Mouse (Mus musculus) embryonic facial prominence, embryonic 12.5 days (tissue): ENCODE results near the gene Ece2. TPM values are rescaled to one million over a fixed set of nuclear protein-coding genes. Genes with fewer than 3 reads are reported as not detected.

Experiments used
- ATAC-seq: fragments of 200-750 bp; cut with Nextera tagmentation; 2 replicates; pipeline ENCODE4 v1.8.0; 2017; ENCODE audit not compliant: insufficient number of reproducible peaks, insufficient read depth, low FRiP score, low TSS enrichment
- H3K27ac ChIP-seq: fragments of 300-500 bp; sonication (generic); 2 replicates; pipeline ENCODE4 v1.5.1; 2016; ENCODE audit warnings: mild to moderate bottlenecking
- H3K27me3 ChIP-seq: fragments of 300-500 bp; sonication (generic); 2 replicates; pipeline ENCODE4 v1.6.1; 2016; ENCODE audit warnings: mild to moderate bottlenecking, moderate library complexity
- H3K36me3 ChIP-seq: fragments of 300-500 bp; sonication (generic); 2 replicates; pipeline ENCODE4 v1.6.1; 2016; ENCODE audit warnings: mild to moderate bottlenecking
- H3K4me1 ChIP-seq: fragments of 300-500 bp; sonication (generic); 2 replicates; pipeline ENCODE4 v1.6.1; 2016
- H3K4me2 ChIP-seq: fragments of 300-500 bp; sonication (generic); replicated peaks from 2 replicates; pipeline ENCODE4 v1.6.1; 2016; ENCODE audit warnings: mild to moderate bottlenecking, moderate library complexity
- H3K4me3 ChIP-seq: fragments of 300-500 bp; sonication (generic); 2 replicates; pipeline ENCODE4 v1.5.1; 2016; ENCODE audit warnings: mild to moderate bottlenecking
- H3K9ac ChIP-seq: fragments of 300-500 bp; sonication (generic); 2 replicates; pipeline ENCODE4 v1.6.1; 2016; ENCODE audit warnings: mild to moderate bottlenecking, moderate library complexity
- H3K9me3 ChIP-seq: fragments of 300-500 bp; sonication (generic); 2 replicates; pipeline ENCODE4 v1.6.1; 2016; ENCODE audit warnings: mild to moderate bottlenecking, moderate library complexity
- WGBS: fragments of 180-500 bp; shearing (Covaris S2); methylation state at CpG from one replicate; pipeline ENCODE4 v1.1.7; 2016; 5-methylcytosine and 5-hydroxymethylcytosine counted together
- polyA plus RNA-seq: library from polyadenylated mRNA; unstranded; fragments of >200 nt; fragmentation: Nextera tagmentation; extraction: Ambion mirVana; gene quantifications from 2 replicates; pipeline ENCODE4 v1.2.1, GENCODE M21; 2016

Ece2 gene
- polyA plus RNA-seq, 1 experiment from 2014 or later = 7.5 TPM

- Histone ChIP-seq H3K27me3 (no peaks in the 10 kb centered on the region), H3K4me2 (peak overlapping the region; percentile 99), H3K27ac (peak overlapping the region; percentile 97), H3K4me1 (peaks cover 14% of the 10 kb centered on the region), H3K36me3 (peaks cover 32% of the 10 kb centered on the region), H3K9ac (peak overlapping the region; percentile 99), H3K4me3 (peak overlapping the region; percentile 99), H3K9me3 (no peaks in the 10 kb centered on the region)
- under 1% methylated on average over 51 of the region's 78 CpGs for WGBS
- 0 out of 2 replicates have a peak, but pooled peaks have one; percentile 4 for ATAC-seq
Measured at GRCm38 (mm10) chr16:20672965-20673705, 43.5 kb downstream of the Ece2 start.

- Histone ChIP-seq H3K36me3 (peaks cover 39% of the 10 kb centered on the region), H3K27me3 (no peaks in the 10 kb centered on the region), H3K27ac (peak overlapping the region; percentile 97), H3K4me2 (peak overlapping the region; percentile 99), H3K4me1 (peaks cover 14% of the 10 kb centered on the region), H3K4me3 (peak overlapping the region; percentile 99), H3K9me3 (no peaks in the 10 kb centered on the region), H3K9ac (peak overlapping the region; percentile 99)
- ATAC-seq = no peak
- WGBS = 4% methylated on average over 14 of the region's 14 CpGs
Measured at GRCm38 (mm10) chr16:20673706-20674303, 44.2 kb downstream of the Ece2 start.

GRCm38 (mm10) chr16:20675213-20675612 lies 45.6 kb downstream of the Ece2 start:
- peaks cover 53% of the 10 kb centered on the region for H3K36me3 ChIP-seq
- H3K9me3 ChIP-seq = no peaks in the 10 kb centered on the region
- peaks cover 14% of the 10 kb centered on the region for H3K4me1 ChIP-seq
- no peaks in the 10 kb centered on the region for H3K27me3 ChIP-seq
- H3K9ac ChIP-seq = no peak overlapping the region
- H3K4me2 ChIP-seq = no peak overlapping the region
- H3K4me3 ChIP-seq = no peak overlapping the region
- H3K27ac ChIP-seq = no peak overlapping the region
- ATAC-seq = no peak
- WGBS = 93% methylated on average over 6 of the region's 6 CpGs

- 75% methylated on average over 4 of the region's 4 CpGs for WGBS
- ATAC-seq = no peak
- Histone ChIP-seq H3K27ac (no peak overlapping the region), H3K4me1 (peaks cover 14% of the 10 kb centered on the region), H3K4me2 (no peak overlapping the region), H3K9me3 (no peaks in the 10 kb centered on the region), H3K36me3 (peaks cover 68% of the 10 kb centered on the region), H3K27me3 (no peaks in the 10 kb centered on the region), H3K4me3 (no peak overlapping the region), H3K9ac (no peak overlapping the region)
Measured at GRCm38 (mm10) chr16:20676702-20677101, 47.1 kb downstream of the Ece2 start.

- WGBS = 79% methylated on average over 5 of the region's 5 CpGs
- no peak for ATAC-seq
Measured at GRCm38 (mm10) chr16:20677380-20677779, 47.8 kb downstream of the Ece2 start.

GRCm38 (mm10) chr16:20677974-20678675 lies 48.5 kb downstream of the Ece2 start:
- Histone ChIP-seq H3K9me3 (no peaks in the 10 kb centered on the region), H3K4me1 (peaks cover 14% of the 10 kb centered on the region), H3K27me3 (no peaks in the 10 kb centered on the region), H3K36me3 (peaks cover 82% of the 10 kb centered on the region), H3K27ac (no peak overlapping the region), H3K9ac (no peak overlapping the region), H3K4me2 (no peak overlapping the region), H3K4me3 (no peak overlapping the region)
- no peak for ATAC-seq
- 88% methylated on average over 10 of the region's 10 CpGs for WGBS

More at GRCm38 (mm10) chr16:20677380-20677779, 47.8 kb downstream of the Ece2 start:
- Histone ChIP-seq H3K27ac (no peak overlapping the region), H3K4me1 (peaks cover 14% of the 10 kb centered on the region), H3K9me3 (no peaks in the 10 kb centered on the region), H3K36me3 (peaks cover 74% of the 10 kb centered on the region), H3K4me3 (no peak overlapping the region), H3K27me3 (no peaks in the 10 kb centered on the region), H3K4me2 (no peak overlapping the region), H3K9ac (no peak overlapping the region)

GRCm38 (mm10) chr16:20690774-20691173 lies 61.1 kb downstream of the Ece2 start:
- peaks cover 63% of the 10 kb centered on the region for H3K36me3 ChIP-seq
- H3K9me3 ChIP-seq = no peaks in the 10 kb centered on the region
- 92% methylated on average over 3 of the region's 3 CpGs for WGBS
- no peak overlapping the region for H3K9ac ChIP-seq
- H3K4me1 ChIP-seq = peaks cover 14% of the 10 kb centered on the region; the same call in 1 of the 2 replicates
- no peaks in the 10 kb centered on the region for H3K27me3 ChIP-seq
- H3K4me2 ChIP-seq = no peak overlapping the region
- ATAC-seq = no peak
- no peak overlapping the region for H3K27ac ChIP-seq
- no peak overlapping the region for H3K4me3 ChIP-seq

GRCm38 (mm10) chr16:20691617-20692016 lies 62.0 kb downstream of the Ece2 start:
- no peaks in the 10 kb centered on the region for H3K9me3 ChIP-seq
- H3K27ac ChIP-seq = no peak overlapping the region
- H3K36me3 ChIP-seq = peaks cover 55% of the 10 kb centered on the region
- H3K9ac ChIP-seq = no peak overlapping the region
- H3K27me3 ChIP-seq = no peaks in the 10 kb centered on the region
- H3K4me1 ChIP-seq = peaks cover 19% of the 10 kb centered on the region; the same call in 1 of the 2 replicates
- no peak overlapping the region for H3K4me3 ChIP-seq
- ATAC-seq = no peak
- WGBS = 57% methylated on average over 1 of the region's 1 CpGs
- H3K4me2 ChIP-seq = no peak overlapping the region

GRCm38 (mm10) chr16:20692241-20692965 lies 62.8 kb downstream of the Ece2 start:
- ATAC-seq = no peak
- peak overlapping the region; percentile 74 for H3K4me2 ChIP-seq
- no peak overlapping the region for H3K9ac ChIP-seq
- no peaks in the 10 kb centered on the region for H3K9me3 ChIP-seq
- 43% methylated on average over 16 of the region's 16 CpGs for WGBS
- H3K4me1 ChIP-seq = peaks cover 19% of the 10 kb centered on the region; the same call in 1 of the 2 replicates
- H3K36me3 ChIP-seq = peaks cover 47% of the 10 kb centered on the region
- no peaks in the 10 kb centered on the region for H3K27me3 ChIP-seq
- H3K27ac ChIP-seq = no peak overlapping the region
- H3K4me3 ChIP-seq = no peak overlapping the region

- Histone ChIP-seq H3K4me3 (peak within 1 kb of the TSS; percentile 57), H3K9me3 (no peaks in the 10 kb centered on the region), H3K27me3 (no peaks in the 10 kb centered on the region), H3K27ac (peak within 1 kb of the TSS; percentile 89), H3K9ac (peak within 1 kb of the TSS; percentile 68), H3K36me3 (peaks cover 39% of the 10 kb centered on the region), H3K4me2 (peak within 1 kb of the TSS; percentile 74), H3K4me1 (peaks cover 19% of the 10 kb centered on the region; the same call in 1 of the 2 replicates)
- ATAC-seq = peak; percentile 90
- under 1% methylated on average over 37 of the region's 37 CpGs for WGBS
Measured at GRCm38 (mm10) chr16:20693111-20693701, 63.6 kb downstream of the Ece2 start, which contains the start of gene Fam131a. TSS of gene Fam131a (plus strand) at chr16:20693241.

- H3K36me3 ChIP-seq = peaks cover 23% of the 10 kb centered on the region
- no peak overlapping the region for H3K4me3 ChIP-seq
- no peak overlapping the region for H3K4me2 ChIP-seq
- ATAC-seq = no peak
- WGBS = 79% methylated on average over 8 of the region's 8 CpGs
- H3K27me3 ChIP-seq = no peaks in the 10 kb centered on the region
- peaks cover 19% of the 10 kb centered on the region; the same call in 1 of the 2 replicates for H3K4me1 ChIP-seq
- H3K27ac ChIP-seq = no peak overlapping the region
- no peaks in the 10 kb centered on the region for H3K9me3 ChIP-seq
- no peak overlapping the region for H3K9ac ChIP-seq
Measured at GRCm38 (mm10) chr16:20694781-20695180, 65.2 kb downstream of the Ece2 start.
